Mouse (Mus musculus): ENCODE results near the gene Glis3. TPM values are rescaled to one million over a fixed set of nuclear protein-coding genes. Genes with fewer than 3 reads are reported as not detected.

Gene Glis3
- under 1 TPM in 1 of 3 experiments, not detected in 2; 0.05 TPM for polyA plus RNA-seq (2017; shearing (Covaris generic))

DNA sequence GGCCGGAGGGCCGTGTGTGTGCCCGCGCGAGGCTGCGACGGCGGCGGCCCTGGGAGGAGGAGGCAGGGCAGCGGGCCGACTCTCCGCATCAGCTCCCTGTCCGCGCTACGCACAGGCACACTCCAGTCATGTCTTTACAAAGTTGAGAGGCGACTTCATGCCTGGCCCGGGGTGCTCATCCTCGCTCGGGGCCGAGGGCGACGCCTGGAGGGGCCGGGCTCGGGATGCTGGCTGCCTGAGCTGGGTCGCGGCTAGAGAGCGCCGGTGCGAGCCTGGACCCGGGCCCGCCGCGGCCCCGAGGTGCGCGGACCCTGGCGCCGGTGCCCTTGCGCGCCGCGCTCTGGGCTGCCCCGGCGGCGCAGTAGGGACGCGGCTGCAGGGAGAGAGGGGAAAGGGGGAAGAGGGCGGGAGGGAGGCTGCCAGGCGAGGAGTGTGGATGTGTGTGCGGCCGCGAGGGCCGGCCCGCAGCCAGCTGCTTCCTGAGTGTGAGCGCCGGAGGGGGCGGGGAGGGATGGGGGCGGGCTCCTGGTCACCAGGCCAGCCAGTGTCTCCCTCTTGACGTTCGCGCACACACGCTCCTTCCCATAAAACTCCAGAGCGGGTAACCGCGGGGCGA is at the start of gene Glis3:
Gene Glis3, minus strand, starts transcription at position 302 of the 616 bp plus-strand sequence.
- no peak for ATAC-seq

DNA sequence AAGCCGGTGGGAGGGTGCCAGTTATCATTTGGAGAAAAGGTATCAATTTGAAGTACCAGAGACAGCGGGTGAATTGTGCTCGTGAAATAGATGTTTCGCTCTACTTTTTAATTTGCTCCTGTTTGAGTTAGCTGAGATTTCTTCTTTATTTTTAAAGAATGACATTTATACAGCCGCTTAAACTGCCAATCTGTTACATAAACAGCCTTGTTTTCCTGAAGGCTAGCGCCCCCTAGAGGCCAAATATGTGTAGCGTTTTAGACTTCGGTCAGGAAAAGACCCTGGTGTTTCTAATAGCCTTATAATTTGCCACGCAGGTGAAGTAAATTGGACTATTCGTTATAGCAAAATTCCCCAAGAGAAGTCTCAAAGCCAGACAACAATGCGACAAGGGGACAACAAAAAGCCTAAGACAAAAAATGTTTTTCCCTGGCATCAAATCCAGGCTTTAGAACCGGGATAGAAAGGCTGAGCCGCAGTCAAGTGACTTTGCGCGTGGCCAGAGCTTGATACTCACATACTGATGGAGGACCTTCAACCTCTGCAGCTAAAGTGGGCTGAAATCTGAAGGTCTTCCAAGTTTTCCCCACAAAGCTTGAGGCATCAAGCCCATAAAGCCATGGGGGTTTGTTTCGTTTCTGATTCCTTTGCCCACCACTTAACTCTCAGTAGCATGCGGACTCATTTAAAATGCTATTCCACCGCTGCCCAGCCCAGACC is 46.4 kb upstream of the Glis3 start:
- no peak for ATAC-seq

DNA sequence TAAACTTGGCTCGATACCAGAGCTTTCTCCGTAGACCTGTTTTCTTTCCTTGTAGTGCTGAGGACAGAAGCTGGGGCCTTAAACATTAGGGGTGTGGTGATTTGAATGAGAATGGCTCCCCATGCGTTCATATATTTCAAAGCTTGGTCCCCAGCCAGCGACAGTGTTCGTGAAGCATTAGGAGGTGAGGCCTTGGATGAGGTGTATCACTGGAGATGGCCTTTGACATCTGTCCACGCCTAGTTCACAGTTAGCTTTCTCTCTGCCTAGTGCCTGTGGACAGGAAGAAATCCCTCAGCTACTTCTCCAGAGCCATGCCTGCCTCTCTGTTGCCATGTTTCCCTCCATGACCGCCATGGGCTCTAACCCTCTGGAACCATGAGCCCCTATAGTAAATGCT is 44.8 kb upstream of the Glis3 start:
- no peak for ATAC-seq

DNA sequence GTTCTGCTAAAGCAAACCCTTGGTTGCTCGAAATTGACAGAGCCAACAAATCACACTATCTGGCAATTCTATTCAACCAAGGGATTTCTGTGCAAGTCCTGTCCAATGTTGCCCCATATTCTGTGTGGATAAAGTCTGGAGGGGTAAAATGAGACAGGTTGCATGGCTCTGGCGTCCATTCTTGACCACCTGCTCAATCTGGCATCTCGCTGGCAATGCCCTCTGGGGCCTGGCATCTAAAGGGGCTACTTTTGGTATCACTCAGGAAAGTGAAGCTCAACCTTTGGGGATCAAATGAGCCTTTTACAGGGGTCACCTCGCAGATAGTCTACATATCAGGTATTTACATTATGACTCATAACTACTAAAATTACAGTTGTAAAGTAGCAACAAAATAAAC is 42.7 kb upstream of the Glis3 start:
- no peak for ATAC-seq

DNA sequence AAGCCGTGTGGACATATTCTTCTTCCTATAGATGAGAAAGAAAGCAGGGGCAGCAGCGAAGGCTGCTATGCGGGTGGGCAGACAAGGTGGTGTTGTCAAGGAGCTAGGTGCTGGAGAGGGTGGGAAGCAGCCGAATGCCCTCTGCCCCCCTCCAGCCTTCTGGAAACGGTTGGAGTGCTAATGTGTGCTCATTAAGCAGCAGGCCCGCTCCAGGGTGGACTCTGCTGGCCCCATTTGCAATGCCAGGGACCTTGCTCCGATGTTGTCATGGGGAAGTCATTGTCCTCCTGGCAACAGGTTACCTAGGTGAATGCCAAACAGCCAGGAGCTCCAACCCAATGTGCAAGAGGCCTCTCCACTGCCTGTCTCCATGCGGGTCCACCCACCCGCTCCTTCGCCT is 42.0 kb upstream of the Glis3 start:
- no peak for ATAC-seq

DNA sequence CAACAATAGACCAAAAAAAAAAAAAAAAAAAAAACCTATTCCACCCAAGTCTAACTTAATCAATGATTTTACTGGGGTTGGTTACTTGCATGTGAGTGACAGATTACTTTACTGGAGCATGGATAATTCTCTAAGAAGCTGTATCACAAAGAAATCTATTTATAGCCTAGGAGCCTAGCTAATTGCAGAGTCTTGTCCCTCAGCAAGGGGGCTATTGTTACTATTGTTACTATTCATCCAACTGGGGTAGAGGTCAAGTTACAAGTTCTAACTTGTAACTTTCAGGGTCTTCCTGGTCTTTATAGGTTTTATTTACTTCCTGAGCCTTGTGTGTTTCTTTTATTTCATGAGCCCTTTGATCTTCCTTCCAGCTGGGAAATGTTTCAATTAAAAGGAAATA is 40.1 kb upstream of the Glis3 start:
- no peak for ATAC-seq

DNA sequence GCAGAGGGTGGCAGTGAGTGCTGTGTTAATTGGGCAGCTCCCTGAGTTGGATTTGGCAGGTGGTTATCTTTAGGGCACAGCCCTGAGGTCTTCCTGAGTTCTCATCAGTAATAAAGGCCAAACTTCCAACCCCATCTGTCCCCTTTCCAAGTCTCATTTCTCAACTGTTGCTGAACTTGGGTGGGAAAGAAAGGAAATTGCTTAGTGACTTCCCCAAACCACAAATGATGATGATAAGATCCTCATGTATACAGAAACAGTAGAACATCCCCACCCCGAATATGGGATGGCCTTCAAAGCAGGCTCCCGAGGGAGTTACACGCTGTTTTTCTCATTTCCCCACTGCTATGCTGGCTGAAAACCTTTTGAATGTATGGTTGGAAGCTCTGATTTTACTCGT is 34.8 kb upstream of the Glis3 start:
- no peak for ATAC-seq

DNA sequence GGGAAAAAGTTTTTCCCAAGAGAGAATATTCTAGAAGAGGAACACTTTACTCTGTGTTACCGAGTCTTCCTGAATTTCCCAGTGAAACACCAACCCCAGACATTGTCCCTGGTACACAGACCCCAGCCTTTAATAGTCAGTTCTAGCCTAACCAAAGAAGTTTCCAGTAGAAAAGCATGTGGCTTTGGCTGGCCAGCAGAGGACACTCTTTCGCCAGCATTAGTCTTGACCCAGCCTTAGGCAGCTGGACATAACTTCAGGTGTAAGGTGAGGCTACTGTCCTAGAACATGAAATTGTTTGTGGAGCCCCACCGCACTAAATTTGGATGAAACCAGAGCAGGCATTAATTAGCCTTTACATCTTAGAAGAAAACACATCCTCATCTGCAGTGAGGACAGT is 17.8 kb upstream of the Glis3 start:
- no peak for ATAC-seq

DNA sequence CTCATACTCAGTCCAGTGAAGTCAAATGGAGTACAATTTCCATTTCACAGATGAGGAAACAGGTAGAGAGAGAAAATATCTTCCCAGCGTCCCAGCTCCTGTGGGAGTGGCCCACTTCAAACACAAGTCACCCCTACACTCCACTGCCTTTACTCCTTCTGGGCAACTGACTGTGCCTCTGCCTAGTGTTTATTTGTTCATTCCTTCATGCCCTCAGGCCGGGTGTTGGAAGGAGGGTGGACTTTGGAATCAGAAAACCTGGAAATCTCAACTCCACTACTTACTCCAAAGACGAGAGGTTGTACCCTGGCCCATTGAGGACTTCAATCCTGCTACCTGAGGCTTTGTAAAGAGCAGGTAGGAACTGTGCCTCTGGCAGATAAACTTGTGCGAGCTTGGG is 6.5 kb upstream of the Glis3 start:
- ATAC-seq: no peak

DNA sequence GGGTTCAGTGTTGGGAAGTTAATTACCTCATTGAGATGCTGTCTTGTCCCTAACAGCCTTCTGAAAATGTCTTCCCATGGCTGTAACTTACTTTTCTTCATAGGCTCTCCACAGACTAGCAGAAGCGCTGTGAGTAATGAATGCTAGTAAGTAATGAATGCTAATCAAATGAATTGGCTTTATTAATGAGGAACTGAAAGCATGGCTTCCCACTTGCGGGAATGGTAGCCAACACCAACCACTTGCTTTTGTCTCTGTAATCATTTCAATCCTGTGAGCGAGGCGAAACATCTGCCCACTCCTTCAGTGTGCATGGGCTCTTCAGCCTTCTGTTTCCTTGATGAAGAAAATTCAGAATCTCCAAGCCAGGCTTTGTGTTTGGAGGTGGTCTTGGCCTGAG is 5.6 kb upstream of the Glis3 start:
- no peak for ATAC-seq

DNA sequence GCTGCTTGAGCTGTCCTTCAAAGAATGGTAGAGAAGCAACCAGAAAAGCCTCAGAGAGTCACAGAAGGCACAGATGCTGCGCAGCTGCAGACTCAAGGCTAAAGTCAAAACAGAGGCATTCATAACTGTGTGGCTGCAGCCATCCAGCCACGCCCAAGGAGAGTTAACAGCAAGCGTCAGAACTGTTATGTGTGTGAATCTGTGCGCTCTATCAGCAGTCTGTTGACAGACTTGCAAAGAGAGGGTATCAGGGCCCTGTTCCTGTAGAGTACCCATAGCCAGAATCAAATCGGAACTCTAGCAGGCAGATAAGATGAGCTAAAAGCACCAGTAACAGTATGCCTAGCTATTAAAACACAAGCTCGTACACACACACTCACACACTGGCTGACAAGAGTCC is 4.5 kb upstream of the Glis3 start:
- ATAC-seq: no peak

DNA sequence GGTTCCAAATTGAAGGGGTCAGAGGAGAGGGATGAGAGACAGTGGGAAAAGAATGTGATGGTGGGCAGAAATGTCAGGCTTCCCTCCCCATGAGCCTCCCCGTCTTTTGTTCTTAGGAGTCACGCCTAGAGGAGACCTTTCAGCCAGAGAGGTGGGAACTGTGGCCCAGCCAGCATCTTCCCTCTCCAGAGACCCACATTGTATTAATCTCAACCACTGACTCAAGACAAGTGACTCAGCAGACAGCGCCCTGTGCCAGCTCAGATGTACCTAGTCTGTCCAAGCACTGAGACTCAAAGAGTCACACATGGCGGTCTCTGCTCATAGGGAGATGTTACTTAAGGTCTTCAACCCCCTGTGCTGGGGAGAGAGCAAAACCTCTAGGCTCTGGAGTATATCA is 3.5 kb upstream of the Glis3 start:
- ATAC-seq: no peak

DNA sequence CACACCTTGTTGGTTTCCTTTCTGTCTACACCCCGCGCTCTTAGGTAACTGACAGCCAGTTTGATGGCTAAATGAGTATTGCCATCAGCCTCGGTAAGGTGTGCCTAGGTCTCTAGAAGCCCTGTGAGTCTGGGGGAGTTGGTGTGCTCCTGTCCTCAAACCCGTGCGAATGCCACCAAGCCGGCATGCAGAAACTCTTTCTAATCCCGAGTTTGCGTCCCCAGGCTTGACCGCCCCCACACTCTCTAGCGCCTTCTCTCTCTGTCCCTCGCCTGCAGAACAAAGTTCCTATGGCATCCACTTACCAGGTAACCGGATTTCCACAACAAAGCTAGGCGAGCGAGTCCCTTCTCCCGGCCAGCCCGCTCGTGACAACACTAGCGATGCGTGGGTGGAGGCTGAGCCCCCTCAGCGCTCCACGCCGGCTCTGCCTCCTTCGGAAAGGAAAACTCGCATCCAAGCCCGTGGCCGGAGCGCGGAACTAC is 544 bp downstream of the Glis3 start:
- no peak for ATAC-seq

DNA sequence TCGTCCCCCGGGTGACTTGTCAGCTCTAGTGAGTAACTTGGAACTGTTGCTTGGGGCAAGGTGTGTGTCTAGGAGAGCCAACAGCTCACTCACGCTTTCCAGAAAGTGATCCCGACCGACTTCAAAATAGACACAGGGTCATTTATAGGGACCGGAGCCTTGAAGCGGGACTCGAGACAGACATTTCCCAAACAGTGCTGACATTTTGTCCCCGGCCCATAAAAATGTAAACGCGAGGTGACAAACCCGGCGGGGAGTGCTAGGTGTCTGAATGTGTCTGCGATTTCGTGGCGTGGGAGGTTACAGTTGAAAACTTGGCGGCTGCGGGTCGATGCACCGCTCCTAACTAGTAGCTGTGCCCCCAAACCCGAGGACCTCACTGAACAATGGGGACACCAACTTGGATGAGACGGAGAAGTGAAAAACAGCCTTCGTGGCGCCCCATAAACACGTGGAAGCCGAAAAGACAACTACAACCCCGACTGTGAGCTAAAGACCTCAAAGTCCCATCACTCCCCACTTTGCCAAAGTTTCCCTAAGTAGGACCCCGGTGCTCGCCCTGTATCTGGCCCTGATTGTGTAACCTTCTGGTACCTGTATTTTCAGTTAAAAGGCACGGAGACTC is 1.1 kb downstream of the Glis3 start:
- ATAC-seq: no peak

DNA sequence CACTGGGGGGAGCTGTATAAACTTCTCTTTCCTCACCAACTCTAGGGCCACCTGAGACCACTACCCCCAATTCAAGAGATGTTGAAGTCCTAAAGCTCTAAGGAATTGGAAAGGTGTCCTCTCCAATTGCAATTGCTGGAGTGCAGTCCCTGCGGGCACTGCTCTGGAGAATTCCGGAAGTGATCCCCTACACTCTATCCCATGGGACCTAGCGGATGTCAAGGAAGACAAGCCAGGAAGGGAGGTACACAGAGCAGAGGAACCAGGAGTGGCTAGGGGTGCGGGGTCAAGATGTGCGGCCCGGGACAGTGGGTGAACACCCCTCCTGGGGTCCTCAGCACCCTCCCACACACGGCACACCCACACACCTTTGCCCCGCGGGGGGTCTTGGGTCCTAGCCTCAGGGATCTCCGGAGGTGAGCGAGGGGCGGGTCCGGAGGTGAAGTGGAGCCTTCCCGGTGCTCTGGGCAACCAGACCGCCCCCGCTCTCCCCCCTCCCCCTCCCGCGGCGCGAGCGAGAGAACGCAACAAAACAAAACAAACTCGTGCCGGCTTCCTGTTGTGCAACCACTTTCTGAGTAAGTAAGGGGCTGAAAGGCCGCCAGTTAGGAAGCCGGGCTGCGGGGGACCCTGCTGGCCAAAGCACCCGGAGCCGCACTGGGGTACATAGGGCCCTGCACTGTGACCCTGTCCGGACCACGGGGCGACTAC is 2.0 kb downstream of the Glis3 start:
- ATAC-seq: no peak

DNA sequence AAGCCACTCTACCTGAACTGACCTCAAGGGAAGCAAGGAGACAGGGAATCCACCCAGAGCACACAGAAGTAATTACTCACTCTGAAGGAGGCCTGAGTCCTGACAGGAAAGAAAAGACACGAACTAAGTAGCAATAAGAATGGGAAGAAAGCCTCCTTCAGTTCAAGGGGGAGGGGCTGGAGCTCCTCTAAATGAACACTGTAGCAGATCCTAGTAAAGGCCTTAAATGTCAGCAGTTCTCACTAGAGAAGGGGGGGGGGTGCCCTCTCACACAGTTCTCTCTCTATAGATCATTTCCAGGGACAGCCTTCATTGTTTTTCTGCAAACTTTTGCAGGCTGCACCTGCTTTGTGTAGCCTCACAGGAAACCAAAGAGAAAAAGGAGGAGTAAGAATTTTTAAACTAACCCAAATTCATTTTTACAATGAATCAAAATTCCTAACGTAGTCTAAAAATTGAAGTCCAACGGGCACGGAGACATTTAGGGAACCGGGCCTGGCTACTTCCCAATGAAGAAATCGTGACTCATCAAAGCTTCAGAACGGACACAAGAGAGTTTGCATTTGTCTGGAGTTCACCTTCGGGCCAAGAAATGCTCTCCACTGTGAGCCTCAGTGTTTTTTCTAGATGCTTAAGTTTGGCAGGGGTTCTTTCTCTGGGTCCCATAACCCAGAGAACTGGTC is 2.7 kb downstream of the Glis3 start:
- ATAC-seq: no peak

DNA sequence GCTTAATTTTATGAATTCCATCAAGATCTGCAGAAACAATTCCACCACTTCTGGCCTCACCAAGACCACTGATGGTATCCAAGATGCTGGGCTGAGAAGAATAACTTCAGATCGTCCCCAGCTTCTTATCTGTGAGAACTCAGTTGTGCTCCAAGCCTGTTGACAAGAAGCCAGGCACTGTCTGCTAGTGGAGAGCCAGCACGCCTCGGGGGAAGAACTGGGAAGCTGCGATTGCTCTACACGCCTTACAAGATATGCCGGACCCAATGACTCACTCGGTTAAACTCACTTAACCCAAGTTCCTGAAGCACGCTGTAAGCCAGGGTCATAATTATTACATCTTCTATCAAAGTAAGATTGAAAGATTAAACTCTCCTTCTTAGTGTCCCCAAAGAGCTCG is 16.1 kb downstream of the Glis3 start:
- no peak for ATAC-seq

DNA sequence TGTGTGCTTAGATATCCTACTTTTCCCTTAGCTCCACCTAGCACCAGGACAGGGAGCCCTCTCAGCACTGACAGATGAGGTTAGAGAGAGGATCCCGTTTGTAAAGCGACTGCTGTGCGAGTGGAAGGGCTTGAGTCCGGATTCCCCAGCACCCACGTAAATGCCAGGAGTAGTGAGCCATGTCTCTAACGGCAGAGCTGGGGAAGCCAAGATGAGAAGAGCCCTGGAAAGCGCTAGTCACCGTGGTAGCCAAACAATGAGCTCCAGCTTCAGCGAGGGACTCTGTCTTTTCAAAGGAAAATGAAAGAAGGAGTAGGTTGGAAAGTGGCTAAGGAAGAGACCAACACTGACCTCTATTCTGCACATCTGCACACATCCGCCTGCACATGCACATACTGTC is 16.7 kb downstream of the Glis3 start:
- no peak for ATAC-seq

DNA sequence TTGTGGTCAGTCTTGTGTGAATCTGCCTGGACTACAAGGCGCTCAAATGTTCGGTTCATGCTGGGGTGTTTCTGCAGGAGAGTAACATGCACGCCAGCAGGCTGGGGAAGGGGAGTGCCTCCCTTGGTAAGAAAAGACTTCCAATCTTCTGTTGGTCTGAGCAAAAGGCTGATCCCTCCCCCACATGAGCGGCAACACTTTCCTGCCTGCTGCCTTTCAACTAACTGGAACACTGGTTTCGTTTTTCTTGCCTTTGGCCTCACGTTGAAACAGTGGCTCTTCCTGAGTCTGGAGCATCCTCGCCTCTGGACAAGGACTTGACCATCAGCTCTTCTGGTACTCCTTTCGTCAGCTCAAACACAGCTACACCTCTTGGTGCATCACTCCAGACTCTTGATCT is 17.4 kb downstream of the Glis3 start:
- ATAC-seq: no peak

DNA sequence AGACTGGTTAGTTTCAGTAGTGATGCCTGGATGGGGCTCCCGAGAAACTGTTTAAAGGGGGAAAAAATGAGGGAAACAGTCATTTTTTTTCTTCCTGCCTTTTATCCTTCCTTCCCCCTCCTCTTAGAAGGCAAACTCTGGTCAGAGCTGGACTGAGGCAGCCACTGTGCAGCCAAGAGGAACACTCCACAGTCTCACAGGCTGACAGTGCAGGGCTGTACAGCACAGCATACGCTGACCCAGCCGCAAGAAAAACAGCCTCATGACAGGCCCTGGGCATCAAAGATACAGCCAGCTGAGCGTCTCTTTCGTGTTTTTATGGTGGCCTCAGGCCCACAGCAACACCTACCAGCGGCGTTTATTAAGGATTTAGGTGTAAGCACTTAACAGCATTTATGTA is 19.0 kb downstream of the Glis3 start:
- ATAC-seq: no peak

DNA sequence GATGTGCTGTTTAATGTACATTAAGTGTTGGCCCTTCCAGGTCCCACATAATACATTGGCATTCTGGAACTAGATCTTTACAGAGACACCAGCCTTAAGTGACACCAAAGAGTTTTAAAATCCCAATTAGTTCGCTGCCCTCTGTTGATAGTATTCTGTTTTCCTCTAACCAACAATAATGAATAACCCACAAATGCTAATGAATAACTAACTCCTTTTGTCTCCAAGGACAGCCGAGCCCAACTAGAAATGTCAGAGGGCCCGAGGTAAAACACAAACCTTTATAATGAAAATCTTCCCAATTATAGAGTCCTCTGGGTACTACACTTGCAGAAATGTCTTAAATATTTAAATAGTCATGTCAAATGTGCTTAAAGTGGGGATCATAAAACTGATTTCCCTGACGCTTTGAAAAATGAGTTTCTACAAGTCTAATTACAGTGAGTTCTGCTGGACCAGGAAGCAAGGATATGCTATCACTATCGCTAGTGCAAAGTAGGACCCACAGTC is 22.1 kb downstream of the Glis3 start:
- ATAC-seq: no peak

DNA sequence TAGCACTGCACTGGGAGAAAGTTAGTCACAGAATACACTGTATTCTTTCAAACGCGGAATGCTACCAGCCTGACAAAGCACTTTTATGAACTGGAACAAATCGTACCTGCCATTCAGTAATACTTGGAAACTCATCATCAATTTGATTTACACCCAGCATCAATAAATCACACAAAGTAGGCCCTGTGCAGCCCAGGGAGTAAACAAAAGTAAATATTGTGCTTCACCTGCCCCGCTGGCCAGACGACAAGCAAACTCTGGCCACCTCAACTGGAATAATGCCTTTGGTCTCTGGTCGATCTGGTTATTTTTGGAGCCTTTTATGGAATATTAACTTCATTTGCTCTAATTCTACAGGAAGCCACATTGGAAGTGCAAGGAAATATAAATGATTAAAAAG is 23.0 kb downstream of the Glis3 start:
- no peak for ATAC-seq

DNA sequence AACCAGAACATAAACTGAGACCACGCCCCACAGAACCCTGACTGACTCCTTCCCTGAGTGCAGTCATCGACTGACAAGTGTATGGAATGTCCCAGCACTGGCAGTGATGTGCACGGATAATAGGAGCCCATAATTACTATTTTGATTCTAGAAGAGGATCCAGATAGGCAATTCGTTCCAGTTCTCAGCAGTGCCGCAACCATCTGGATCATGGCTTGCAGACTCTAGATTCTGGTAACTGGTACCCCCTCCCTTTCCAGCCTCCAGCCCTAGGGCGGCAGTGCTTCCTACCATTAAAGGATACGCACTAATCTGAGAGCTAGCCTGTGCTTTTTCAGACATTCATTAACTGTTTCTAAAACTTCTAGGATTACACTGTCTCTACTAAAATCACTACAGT is 24.7 kb downstream of the Glis3 start:
- ATAC-seq: no peak
